Mouse (Mus musculus) CH12.LX (cell line): ENCODE data around the gene Amy2a5.

Experiments
- CTCF ChIP-seq, 2 experiments: IDR thresholded peaks in 1 of 2; conservative IDR thresholded peaks in 1 of 2; 2 replicates each; pipeline ENCODE4 v1.5.1; 2011 to 2012; ENCODE audit warnings: low read depth in 2 of 2, low read length in 2 of 2, improper control_type of control experiment in 1 of 2, inconsistent platforms in 1 of 2, mild to moderate bottlenecking in 1 of 2, moderate library complexity in 1 of 2
- EP300 ChIP-seq: IDR thresholded peaks from 2 replicates; pipeline ENCODE4 v1.6.1; 2011; ENCODE audit warnings: low read length, improper control_type of control experiment
- ETS1 ChIP-seq: conservative IDR thresholded peaks from 2 replicates; pipeline ENCODE4 v1.6.1; 2012; ENCODE audit warnings: low read depth, mild to moderate bottlenecking, inconsistent platforms, low read length, improper control_type of control experiment, moderate library complexity
- GABPA ChIP-seq: IDR thresholded peaks from 2 replicates; pipeline ENCODE4 v1.6.1; 2012; ENCODE audit warnings: low read depth, low read length, improper control_type of control experiment, inconsistent platforms; ENCODE audit not compliant: insufficient replicate concordance
- HCFC1 ChIP-seq: IDR thresholded peaks from 2 replicates; pipeline ENCODE4 v1.6.1; 2012; ENCODE audit warnings: low read depth, mild to moderate bottlenecking, inconsistent platforms, low read length, improper control_type of control experiment
- MYC ChIP-seq: IDR thresholded peaks from 2 replicates; pipeline ENCODE4 v1.6.1; 2011; ENCODE audit warnings: low read depth, mild to moderate bottlenecking, improper control_type of control experiment, low read length
- POLR2A ChIP-seq: IDR thresholded peaks from 2 replicates; pipeline ENCODE4 v1.6.1; 2011; ENCODE audit warnings: low read depth, mild to moderate bottlenecking, improper control_type of control experiment, low read length
- POLR2AphosphoS2 ChIP-seq: IDR thresholded peaks from 2 replicates; pipeline ENCODE4 v1.6.1; 2011; ENCODE audit warnings: low read depth, low read length, improper control_type of control experiment
- UBTF ChIP-seq: IDR thresholded peaks from 2 replicates; pipeline ENCODE4 v1.6.1; 2012; ENCODE audit warnings: low read depth, mild to moderate bottlenecking, inconsistent platforms, low read length, improper control_type of control experiment, moderate library complexity
- USF1 ChIP-seq: IDR thresholded peaks from 2 replicates; pipeline ENCODE4 v1.6.1; 2014; ENCODE audit warnings: low read depth, mild to moderate bottlenecking, inconsistent platforms, low read length, improper control_type of control experiment
- ZNF384 ChIP-seq: IDR thresholded peaks from 2 replicates; pipeline ENCODE4 v1.6.1; 2012; ENCODE audit warnings: low read depth, low read length, improper control_type of control experiment, inconsistent platforms

DNA sequence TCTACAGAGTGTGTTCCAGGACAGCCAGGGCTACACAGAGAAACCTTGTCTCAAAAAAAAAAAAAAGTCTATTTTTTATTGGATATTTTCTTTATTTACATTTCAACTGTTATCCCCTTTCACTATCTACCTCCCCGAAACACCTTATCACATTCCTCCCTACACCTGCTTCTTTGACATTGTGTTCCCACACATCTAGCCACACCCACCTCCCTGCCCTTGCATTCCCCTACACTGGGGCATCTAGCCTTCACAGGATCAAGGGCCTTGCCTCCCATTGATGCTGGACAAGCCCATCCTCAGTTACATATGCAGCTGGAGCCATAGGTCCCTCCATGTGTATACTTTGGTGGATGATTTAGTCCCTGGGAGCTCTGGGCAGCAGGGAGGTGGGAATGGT lies 31.5 kb downstream of the Amy2a5 start:
- no peak for TF ChIP-seq GABPA
- no peak for TF ChIP-seq EP300
- TF ChIP-seq HCFC1, result no peak
- no peak for TF ChIP-seq ZNF384
- no peak for TF ChIP-seq POLR2AphosphoS2
- TF ChIP-seq USF1, result no peak
- TF ChIP-seq UBTF, result no peak
- no peak for TF ChIP-seq ETS1
- TF ChIP-seq POLR2A, result no peak
- no peak for TF ChIP-seq CTCF (conservative IDR thresholded peaks at IDR 0.05 in 1 of 2, IDR thresholded peaks at IDR 0.05 in 1 of 2; ENCODE audit: low read depth in 2 of 2, low read length in 2 of 2)
- TF ChIP-seq MYC, result no peak
